Mouse (Mus musculus) cerebellum, adult 2 months (tissue): ENCODE measurements around the gene Bfsp2.

Experiments used
- CTCF ChIP-seq: fragments of 200-500 bp; IDR thresholded peaks from 2 replicates; pipeline ENCODE4 v1.5.1; 2011; ENCODE audit warnings: low read depth, mild to moderate bottlenecking, control low read depth, low read length, moderate library complexity, borderline replicate concordance; ENCODE audit not compliant: insufficient read depth
- POLR2A ChIP-seq: fragments of 200-500 bp; IDR thresholded peaks from 2 replicates; pipeline ENCODE4 v1.6.1; 2011; ENCODE audit warnings: low read length, control low read depth, borderline replicate concordance; ENCODE audit not compliant: insufficient read depth

DNA sequence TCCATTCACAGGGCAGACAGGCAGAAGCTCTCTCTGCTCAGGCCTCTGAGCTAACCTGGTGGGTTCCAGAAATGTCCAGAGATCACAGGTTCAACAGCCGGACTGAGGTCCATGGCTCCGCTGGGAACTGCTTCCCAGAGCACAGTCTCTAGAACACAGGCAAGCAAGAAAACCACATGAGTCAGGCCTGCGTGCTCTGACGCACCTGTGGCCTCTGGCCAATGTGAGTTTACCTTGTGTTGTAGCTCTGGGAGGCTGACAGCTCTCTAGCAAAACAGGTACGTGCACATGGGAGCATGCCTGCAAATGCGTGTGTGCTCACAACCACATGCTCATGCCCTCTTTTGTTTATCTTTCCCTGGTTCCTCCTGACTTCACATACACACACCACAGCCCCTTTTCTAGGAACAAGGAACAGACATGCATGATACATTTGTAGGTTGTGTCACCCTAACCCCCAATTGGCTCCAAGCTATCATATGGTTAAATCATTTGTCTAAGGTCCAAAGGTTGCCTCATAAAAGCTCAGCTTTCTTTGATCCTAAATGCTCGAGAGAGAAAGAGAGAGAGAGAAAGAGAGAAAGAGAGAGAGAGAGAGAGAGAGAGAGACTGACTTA, 26.9 kb upstream of the Bfsp2 start:
- no peak for TF ChIP-seq CTCF
- TF ChIP-seq POLR2A: no peak
